ENCODE assay signal across 28 mouse cellular contexts in the genomic region with DNA sequence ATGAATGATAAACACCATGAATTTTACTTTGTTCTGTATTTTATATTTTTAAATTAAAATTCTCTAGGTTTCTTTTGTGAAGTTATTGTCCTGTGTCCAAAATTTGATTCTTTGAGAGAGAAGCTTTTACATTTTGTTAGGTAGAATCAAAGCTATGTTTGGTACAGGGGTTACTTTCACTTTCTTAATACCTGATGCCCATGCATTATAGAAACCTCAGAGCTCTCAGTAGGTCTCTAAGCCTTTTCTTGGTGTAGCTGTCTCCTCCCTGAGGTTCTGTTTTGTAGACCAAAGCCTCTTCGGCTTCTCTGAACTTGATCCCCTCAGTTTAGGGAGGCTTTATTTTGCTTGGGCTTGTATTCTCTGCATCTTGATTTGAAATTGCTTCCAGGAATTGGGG. TPM values are rescaled to one million over a fixed set of nuclear protein-coding genes. Genes with fewer than 3 reads are reported as not detected.
A peak's percentile ranks its signal among the peaks of the same experiment; 100 is the strongest.
DNase-seq lines count a peak whose midpoint lies in the region; ATAC-seq and TF ChIP-seq lines count a peak whose summit lies in the region.
"Had no signal": no experiment of that assay in that cellular context is flagged by ENCODE, and none has a peak within 500 bp of the region (broad histone marks: within the 10 kb centered on the region; RNA-seq: fewer than 3 reads in every experiment).

No protein-coding gene starts in this region.

- in situ Hi-C loops in CH12.LX (cut with MboI; ENCODE audit: low pct_ligation_motif_present, low pct_unique_long_range_greater_than_20kb, low sequenced_read_pairs) = no loop called here

- H3K9me3 ChIP-seq in CH12.LX (replicated peaks; ENCODE audit: low read length) = no peaks in the 10 kb centered on the region
- H3K9me3 ChIP-seq in stomach, postnatal 0 days (ENCODE audit: control insufficient read depth, low read length) = no peaks in the 10 kb centered on the region
- H3K9me3 ChIP-seq: embryonic facial prominence, embryonic 13.5 days; embryonic facial prominence, embryonic 15.5 days; forebrain, embryonic 10.5 days; forebrain, embryonic 12.5 days had no signal

- no peak for TF ChIP-seq RAD21 in CH12.LX (IDR thresholded peaks at IDR 0.05; ENCODE audit: low read depth, low read length)

- no peak for TF ChIP-seq EP300 in CH12.LX (IDR thresholded peaks at IDR 0.05; ENCODE audit: low read length)
- TF ChIP-seq EP300 in stomach, postnatal 0 days (optimal IDR thresholded peaks at IDR 0.05) = no peak

- H3K27ac ChIP-seq in CH12.LX (ENCODE audit: insufficient read depth, low read depth) = no peak overlapping the region
- no peak overlapping the region for H3K27ac ChIP-seq in stomach, postnatal 0 days (replicated peaks)
- H3K27ac ChIP-seq: embryonic facial prominence, embryonic 13.5 days; embryonic facial prominence, embryonic 15.5 days; forebrain, embryonic 10.5 days; forebrain, embryonic 12.5 days had no signal

- no peaks in the 10 kb centered on the region for H3K36me3 ChIP-seq in CH12.LX (replicated peaks in 1 of 2; ENCODE audit: control insufficient read depth in 1 of 2, insufficient read depth in 1 of 2, low read length in 1 of 2)
- no peaks in the 10 kb centered on the region for H3K36me3 ChIP-seq in stomach, postnatal 0 days (ENCODE audit: control insufficient read depth, insufficient read depth, low read length)
- H3K36me3 ChIP-seq: embryonic facial prominence, embryonic 13.5 days; embryonic facial prominence, embryonic 15.5 days; forebrain, embryonic 10.5 days; forebrain, embryonic 12.5 days had no signal

- H3K27me3 ChIP-seq in CH12.LX (replicated peaks) = no peaks in the 10 kb centered on the region
- H3K27me3 ChIP-seq in stomach, postnatal 0 days (ENCODE audit: control insufficient read depth, insufficient read depth, low read length) = no peaks in the 10 kb centered on the region
- H3K27me3 ChIP-seq: embryonic facial prominence, embryonic 13.5 days; embryonic facial prominence, embryonic 15.5 days; forebrain, embryonic 12.5 days had no signal

- WGBS in stomach, postnatal 0 days = 86% methylated on average over 1 of the region's 1 CpGs

- no peak for TF ChIP-seq CTCF in CH12.LX (conservative IDR thresholded peaks at IDR 0.05 in 1 of 2, IDR thresholded peaks at IDR 0.05 in 1 of 2; ENCODE audit: low read depth in 2 of 2, low read length in 2 of 2)
- no peak for TF ChIP-seq CTCF in stomach, postnatal 0 days (IDR thresholded peaks at IDR 0.05; ENCODE audit: low read depth)

- TF ChIP-seq POLR2A in CH12.LX (IDR thresholded peaks at IDR 0.05; ENCODE audit: low read depth, low read length) = no peak

- H3K79me2 ChIP-seq in CH12.LX (replicated peaks; ENCODE audit: control insufficient read depth, extremely low read depth, insufficient read depth, poor library complexity, severe bottlenecking) = no peaks in the 10 kb centered on the region

- peak overlapping the region; percentile 44 for H3K4me2 ChIP-seq in CH12.LX (ENCODE audit: insufficient read depth, low read depth, poor library complexity, severe bottlenecking)
- H3K4me2 ChIP-seq in stomach, postnatal 0 days (replicated peaks; ENCODE audit: low read depth) = no peak overlapping the region
- H3K4me2 ChIP-seq: embryonic facial prominence, embryonic 13.5 days; embryonic facial prominence, embryonic 15.5 days; forebrain, embryonic 12.5 days had no signal

- no peak overlapping the region for H3K9ac ChIP-seq in CH12.LX (ENCODE audit: insufficient read depth, low read depth)
- no peak overlapping the region for H3K9ac ChIP-seq in stomach, postnatal 0 days (ENCODE audit: low read length)
- H3K9ac ChIP-seq: embryonic facial prominence, embryonic 13.5 days; embryonic facial prominence, embryonic 15.5 days; forebrain, embryonic 12.5 days had no signal

- peak; percentile 4 for DNase-seq in CD4-positive, CD25-positive, alpha-beta regulatory T cell, adult 2 months (ENCODE audit: low read depth, low spot score)
- no peak for DNase-seq in CH12.LX (ENCODE audit: extremely low read depth)
- DNase-seq in cerebellum, postnatal 25 days = no peak
- DNase-seq in stomach, postnatal 0 days (ENCODE audit: low spot score) = no peak
- no peak for DNase-seq in right cerebral cortex, postnatal 25 days
- DNase-seq in heart, postnatal 10 days = no peak
- DNase-seq: adrenal gland, adult 8-10 months; adrenal gland, postnatal 14 days; adrenal gland, postnatal 36 days; B cell, adult 2 months; cerebellum, adult 11-12 months; cerebellum, adult 2 months; cerebellum, adult 9-10 months; cerebellum, postnatal 10 days; cerebellum, postnatal 36 days; embryo, embryonic 11 days had no signal

- intact Hi-C loops in heart, postnatal 10 days (cut with DNase I) = no loop called here

- dilution Hi-C loops in CH12.LX (cut with MboI; ENCODE audit: extremely low pct_ligation_motif_present, extremely low pct_unique_long_range_greater_than_20kb, low sequenced_read_pairs) = no loop called here

- H3K4me1 ChIP-seq in CH12.LX (ENCODE audit: control insufficient read depth in 1 of 2, insufficient read depth in 2 of 2) = no peaks in the 10 kb centered on the region
- no peaks in the 10 kb centered on the region for H3K4me1 ChIP-seq in stomach, postnatal 0 days (replicated peaks; ENCODE audit: control insufficient read depth, insufficient read depth)
- H3K4me1 ChIP-seq: embryonic facial prominence, embryonic 13.5 days; embryonic facial prominence, embryonic 15.5 days; forebrain, embryonic 10.5 days; forebrain, embryonic 12.5 days had no signal

- peak; percentile 69 for ATAC-seq in inflammation-experienced regulatory T-cells, adult 6 months
- no peak for ATAC-seq in stomach, postnatal 0 days (ENCODE audit: low FRiP score, low TSS enrichment)
- ATAC-seq: forebrain, embryonic 14.5 days; forebrain, embryonic 16.5 days had no signal

- H3K4me3 ChIP-seq in CH12.LX (replicated peaks in 1 of 3; ENCODE audit: low read depth in 2 of 3, low read length in 2 of 3, poor library complexity in 1 of 3) = no peak overlapping the region
- H3K4me3 ChIP-seq in stomach, postnatal 0 days (ENCODE audit: low read depth, low read length) = no peak overlapping the region
- H3K4me3 ChIP-seq: embryonic facial prominence, embryonic 13.5 days; embryonic facial prominence, embryonic 15.5 days; erythroblast, embryonic 14.5 days; forebrain, embryonic 10.5 days; forebrain, embryonic 12.5 days had no signal

TF ChIP-seq in CH12.LX, 34 proteins besides CTCF, POLR2A, EP300 and RAD21:
- TF ChIP-seq MAZ (IDR thresholded peaks at IDR 0.05; ENCODE audit: low read depth, low read length) (no peak), E2F4 (IDR thresholded peaks at IDR 0.05; ENCODE audit: insufficient replicate concordance, low read depth, low read length) (no peak), GABPA (IDR thresholded peaks at IDR 0.05; ENCODE audit: insufficient replicate concordance, low read depth, low read length) (no peak), ZKSCAN1 (IDR thresholded peaks at IDR 0.05; ENCODE audit: borderline replicate concordance, low read depth, low read length) (no peak), SMC3 (IDR thresholded peaks at IDR 0.05; ENCODE audit: low read depth, low read length) (no peak), NRF1 (IDR thresholded peaks at IDR 0.05; ENCODE audit: low read depth, low read length) (no peak), ZC3H11A (IDR thresholded peaks at IDR 0.05; ENCODE audit: low read depth, low read length) (no peak), MAFK (IDR thresholded peaks at IDR 0.05; ENCODE audit: insufficient replicate concordance, low read length) (no peak), HCFC1 (IDR thresholded peaks at IDR 0.05; ENCODE audit: low read depth, low read length) (no peak), ZMIZ1 (IDR thresholded peaks at IDR 0.05; ENCODE audit: low read depth, low read length) (no peak), CHD1 (IDR thresholded peaks at IDR 0.05; ENCODE audit: low read depth, low read length) (no peak), MXI1 (IDR thresholded peaks at IDR 0.05; ENCODE audit: low read depth, low read length) (no peak), PAX5 (IDR thresholded peaks at IDR 0.05; ENCODE audit: low read length) (no peak), MYC (IDR thresholded peaks at IDR 0.05; ENCODE audit: low read depth, low read length) (no peak), ELF1 (IDR thresholded peaks at IDR 0.05; ENCODE audit: low read depth, low read length) (no peak), USF1 (IDR thresholded peaks at IDR 0.05; ENCODE audit: low read depth, low read length) (no peak), RCOR1 (conservative IDR thresholded peaks at IDR 0.05; ENCODE audit: low read depth, low read length) (no peak)

RNA-seq across cellular contexts. Expression of a gene that starts 26.6 kb away (rescaled TPM):
- not detected in 2 replicates for total RNA-seq in CH12.LX (2012; rRNA removed)
- total RNA-seq in CH12.LX (2014; rRNA removed) = not detected in 2 replicates
- polyA plus RNA-seq in CH12.LX (2012; ENCODE audit: insufficient read length, low read depth) = not detected in 2 replicates
- not detected for polyA plus RNA-seq in inflammation-experienced regulatory T-cells, adult 6 months (2017; shearing (Covaris generic))
- polyA plus RNA-seq in stomach, postnatal 0 days (2015; fragmentation: Nextera tagmentation; extraction: Ambion mirVana) = 2.4 and 2.5 TPM in 2 replicates
- total RNA-seq in heart, postnatal 10 days (2021) = not detected
- total RNA-seq: common myeloid progenitor, adult 5-6 weeks; ES-E14; MEL had no signal
- polyA plus RNA-seq: embryonic facial prominence, embryonic 11.5 days; embryonic facial prominence, embryonic 13.5 days; erythroblast, embryonic 14.5 days; forebrain, embryonic 10.5 days; forebrain, embryonic 12.5 days; forebrain, embryonic 14.5 days; forebrain, embryonic 16.5 days had no signal
